Mouse (Mus musculus) thymus, adult 2 months (tissue): ENCODE data around the gene Idh3b. TPM values are rescaled to one million over a fixed set of nuclear protein-coding genes. Genes with fewer than 3 reads are reported as not detected.

ENCODE experiments used
- DNase-seq: peaks from one replicate; pipeline ENCODE4 v3.0.0; 2021
- H3K27ac ChIP-seq: fragments of 200-500 bp; 2 replicates; pipeline ENCODE4 v1.5.1; 2012; ENCODE audit warnings: low read length, control low read depth; ENCODE audit not compliant: control insufficient read depth, insufficient read depth
- H3K27me3 ChIP-seq: fragments of 200-500 bp; 2 replicates; pipeline ENCODE4 v1.6.1; 2012; ENCODE audit warnings: mild to moderate bottlenecking, low read length, moderate library complexity, mixed read lengths; ENCODE audit not compliant: control insufficient read depth, insufficient read depth
- H3K36me3 ChIP-seq: fragments of 200-500 bp; 2 replicates; pipeline ENCODE4 v1.6.1; 2012; ENCODE audit warnings: mild to moderate bottlenecking, low read length, moderate library complexity; ENCODE audit not compliant: control insufficient read depth, insufficient read depth
- H3K4me1 ChIP-seq: fragments of 200-500 bp; replicated peaks from 2 replicates; pipeline ENCODE4 v1.6.1; 2012; ENCODE audit warnings: low read length; ENCODE audit not compliant: control insufficient read depth, insufficient read depth
- H3K4me3 ChIP-seq: fragments of 200-500 bp; 2 replicates; pipeline ENCODE4 v1.5.1; 2012; ENCODE audit warnings: mild to moderate bottlenecking, low read length, control low read depth, moderate library complexity; ENCODE audit not compliant: control insufficient read depth, insufficient read depth
- CTCF ChIP-seq: fragments of 200-500 bp; IDR thresholded peaks from 2 replicates; pipeline ENCODE4 v1.5.1; 2012; ENCODE audit warnings: mild to moderate bottlenecking, control low read depth, low read length, moderate library complexity, borderline replicate concordance; ENCODE audit not compliant: control insufficient read depth, poor library complexity, insufficient read depth; ENCODE audit errors: extremely low read depth
- POLR2A ChIP-seq: fragments of 200-500 bp; IDR thresholded peaks from 2 replicates; pipeline ENCODE4 v1.6.1; 2012; ENCODE audit warnings: mild to moderate bottlenecking, low read length, control low read depth, moderate library complexity; ENCODE audit not compliant: control insufficient read depth, poor library complexity, insufficient read depth; ENCODE audit errors: extremely low read depth
- WGBS: fragments of 180-500 bp; shearing (Covaris S2); methylation state at CpG from one replicate; pipeline ENCODE4 v1.1.7; 2018; 5-methylcytosine and 5-hydroxymethylcytosine counted together
- polyA plus RNA-seq: library from polyadenylated mRNA; depleted of rRNA; stranded (reverse); fragments of >200 nt; gene quantifications from 2 replicates; pipeline ENCODE4 v1.2.3, GENCODE M21; 2012

Gene Idh3b
- polyA plus RNA-seq, 1 experiment = 237 TPM

GRCm38 (mm10) chr2:130295331-130296133 lies 11.2 kb upstream of the Idh3b start:
- Histone ChIP-seq H3K27ac (no peak overlapping the region), H3K4me1 (no peaks in the 10 kb centered on the region), H3K36me3 (no peaks in the 10 kb centered on the region), H3K4me3 (no peak overlapping the region), H3K27me3 (peaks cover 34% of the 10 kb centered on the region; the same call in 1 of the 2 replicates)
- DNase-seq = peak; percentile 31
- WGBS = 2% methylated on average over 93 of the region's 99 CpGs
- no peak for TF ChIP-seq POLR2A
- no peak for TF ChIP-seq CTCF

- Histone ChIP-seq H3K36me3 (no peaks in the 10 kb centered on the region), H3K27ac (no peak within 1 kb of the TSS), H3K4me3 (peak within 1 kb of the TSS; percentile 5; the same call in 1 of the 2 replicates), H3K4me1 (no peaks in the 10 kb centered on the region), H3K27me3 (peaks cover 34% of the 10 kb centered on the region; the same call in 1 of the 2 replicates)
- whole genome bisulfite sequencing = 2% methylated on average over 33 of the region's 39 CpGs
- TF ChIP-seq CTCF (no peak), POLR2A (no peak)
- no peak for DNase-seq
These were observed 10.6 kb upstream of the Idh3b start, which contains the start of gene Ebf4 for GRCm38 (mm10) chr2:130294936-130295277. Gene Ebf4 (plus strand): TSS chr2:130295169.

- 15% methylated on average over 20 of the region's 20 CpGs for WGBS
- H3K4me1 ChIP-seq = no peaks in the 10 kb centered on the region
- no peak for TF ChIP-seq CTCF
- no peak for TF ChIP-seq POLR2A
- peaks cover 34% of the 10 kb centered on the region; the same call in 1 of the 2 replicates for H3K27me3 ChIP-seq
- no peak overlapping the region for H3K27ac ChIP-seq
- H3K4me3 ChIP-seq = peak overlapping the region; percentile 5; the same call in 1 of the 2 replicates
- DNase-seq = no peak
- H3K36me3 ChIP-seq = no peaks in the 10 kb centered on the region
These were observed 10.0 kb upstream of the Idh3b start for GRCm38 (mm10) chr2:130294218-130294935.

GRCm38 (mm10) chr2:130293486-130293885 lies 9.1 kb upstream of the Idh3b start:
- no peak overlapping the region for H3K27ac ChIP-seq
- no peak for TF ChIP-seq CTCF
- TF ChIP-seq POLR2A = no peak
- peaks cover 34% of the 10 kb centered on the region; the same call in 1 of the 2 replicates for H3K27me3 ChIP-seq
- 15% methylated on average over 4 of the region's 4 CpGs for WGBS
- no peak overlapping the region for H3K4me3 ChIP-seq
- H3K36me3 ChIP-seq = no peaks in the 10 kb centered on the region
- no peak for DNase-seq
- no peaks in the 10 kb centered on the region for H3K4me1 ChIP-seq

GRCm38 (mm10) chr2:130293009-130293408 lies 8.7 kb upstream of the Idh3b start:
- TF ChIP-seq CTCF = no peak
- TF ChIP-seq POLR2A = no peak
- peaks cover 34% of the 10 kb centered on the region; the same call in 1 of the 2 replicates for H3K27me3 ChIP-seq
- 62% methylated on average over 3 of the region's 3 CpGs for WGBS
- no peaks in the 10 kb centered on the region for H3K4me1 ChIP-seq
- no peak overlapping the region for H3K27ac ChIP-seq
- H3K36me3 ChIP-seq = no peaks in the 10 kb centered on the region
- H3K4me3 ChIP-seq = no peak overlapping the region
- DNase-seq = no peak

- peak; percentile 54 for DNase-seq
- WGBS = 6% methylated on average over 8 of the region's 8 CpGs
- H3K27me3 ChIP-seq = peaks cover 26% of the 10 kb centered on the region; the same call in 1 of the 2 replicates
- TF ChIP-seq CTCF (no peak), POLR2A (no peak)
- H3K4me3 ChIP-seq = no peak overlapping the region
- no peaks in the 10 kb centered on the region for H3K4me1 ChIP-seq
- H3K27ac ChIP-seq = no peak overlapping the region
- no peaks in the 10 kb centered on the region for H3K36me3 ChIP-seq
These were observed 7.1 kb upstream of the Idh3b start for GRCm38 (mm10) chr2:130291434-130291833.
